Mouse (Mus musculus) liver, adult (tissue): ENCODE results near the gene Csrp3.
A peak's percentile ranks its signal among the peaks of the same experiment; 100 is the strongest.

Experiments used
- GATA4 ChIP-seq: IDR thresholded peaks from 2 replicates; pipeline ENCODE4 v1.6.1; 2014; ENCODE audit warnings: mild to moderate bottlenecking, low read length; ENCODE audit not compliant: insufficient replicate concordance

Gene Csrp3

GRCm38 (mm10) chr7:48845213-48845973 is 2.4 kb downstream of the Csrp3 start:
- TF ChIP-seq GATA4 = no peak

DNA sequence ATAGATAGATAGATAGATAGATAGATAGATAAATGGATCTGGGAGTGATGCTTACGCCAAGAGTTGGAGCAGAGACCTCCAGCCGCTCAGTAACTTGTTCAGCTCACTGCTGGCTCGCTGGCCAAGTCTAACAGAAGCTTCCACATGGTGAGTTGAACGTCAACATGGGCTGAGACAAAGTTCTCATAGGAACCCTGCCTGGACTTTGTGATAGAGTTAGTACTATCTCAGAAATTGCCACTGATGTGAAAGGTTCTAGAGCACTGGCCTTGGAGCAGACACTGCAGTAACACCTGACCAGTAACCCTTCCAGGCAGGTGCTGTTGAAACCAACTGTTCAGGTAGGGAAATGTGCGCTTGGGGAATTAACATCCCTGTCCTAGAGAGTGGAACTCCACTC is 4.3 kb downstream of the Csrp3 start:
- no peak for TF ChIP-seq GATA4

DNA sequence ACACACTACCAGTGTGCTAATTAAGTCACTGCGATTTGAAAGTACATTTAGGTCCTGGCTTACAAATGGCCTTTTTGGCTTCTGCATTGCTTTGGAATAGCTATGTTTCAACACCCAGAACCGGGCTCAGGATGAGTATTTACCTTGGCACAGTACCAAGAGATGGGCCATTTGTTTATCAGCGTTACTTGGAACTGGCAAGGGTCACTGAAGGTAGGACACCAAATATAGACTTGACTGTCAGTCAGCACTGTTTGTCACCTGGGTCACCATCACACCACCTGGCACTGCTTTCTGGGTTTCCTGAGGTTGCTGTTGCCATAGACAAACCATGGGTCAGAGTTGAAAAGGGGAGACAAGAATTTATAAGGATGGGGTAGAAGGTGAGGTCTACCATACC is 5.5 kb downstream of the Csrp3 start:
- TF ChIP-seq GATA4 = peak; percentile 56; the same call in 1 of the 2 replicates

DNA sequence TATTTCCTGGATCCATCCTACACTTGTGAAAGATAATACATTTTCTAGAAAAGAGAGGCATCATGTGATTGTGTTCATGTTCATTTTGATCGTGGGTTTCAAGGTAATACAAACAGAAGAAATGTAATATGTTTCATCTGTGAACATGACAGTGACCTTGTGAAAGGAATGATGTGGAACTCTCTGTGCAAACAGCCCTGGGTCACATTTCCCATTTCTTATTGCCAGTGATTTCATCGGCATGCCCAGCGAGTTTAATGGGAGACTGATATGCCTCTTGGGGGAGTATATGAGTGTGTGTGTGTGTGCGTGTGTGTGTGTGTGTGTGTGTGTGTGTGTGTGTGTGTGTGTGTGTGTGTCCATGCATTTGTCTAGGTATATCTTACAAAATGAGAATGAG is 6.3 kb downstream of the Csrp3 start:
- no peak for TF ChIP-seq GATA4

DNA sequence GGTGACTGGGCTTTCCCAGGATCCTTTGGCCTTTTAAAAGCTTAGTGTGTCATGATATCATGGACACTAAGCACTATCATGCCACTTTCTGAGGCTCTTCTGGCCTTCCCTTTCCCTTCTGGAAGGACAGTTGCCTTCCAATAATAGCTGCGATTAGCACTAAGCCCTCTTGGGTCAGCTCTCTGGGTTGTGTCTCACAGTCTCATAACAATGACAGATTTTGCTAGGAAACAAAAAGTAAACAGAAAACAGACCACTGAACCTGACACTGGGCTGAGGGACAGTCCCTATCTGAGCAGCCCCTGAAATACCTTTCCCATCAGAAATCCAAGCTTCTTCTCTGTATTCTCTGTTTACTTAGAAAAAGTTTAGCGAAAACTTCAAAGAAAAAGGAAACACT is 7.3 kb downstream of the Csrp3 start:
- no peak for TF ChIP-seq GATA4

GRCm38 (mm10) chr7:48838434-48838833 is 9.4 kb downstream of the Csrp3 start:
- no peak for TF ChIP-seq GATA4

DNA sequence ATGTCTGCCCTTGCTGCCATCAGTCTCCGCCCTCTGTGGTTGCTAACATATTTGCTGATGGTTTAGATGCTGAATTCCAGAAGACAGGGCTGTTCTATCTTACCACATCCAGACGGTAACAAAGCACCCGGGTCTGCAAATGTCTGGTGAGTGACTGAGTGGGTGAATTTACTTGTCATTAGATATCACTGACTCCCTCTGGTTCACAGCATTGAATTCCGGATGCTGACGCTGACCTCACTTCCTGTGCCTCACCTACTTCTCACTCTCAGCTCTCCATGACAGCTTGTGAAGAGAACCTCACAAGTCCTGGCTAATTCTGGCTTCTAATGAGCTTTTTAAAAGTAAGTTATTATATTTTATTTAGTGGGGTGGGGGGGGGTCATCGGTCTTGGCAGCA is 10.9 kb downstream of the Csrp3 start:
- TF ChIP-seq GATA4 = no peak

DNA sequence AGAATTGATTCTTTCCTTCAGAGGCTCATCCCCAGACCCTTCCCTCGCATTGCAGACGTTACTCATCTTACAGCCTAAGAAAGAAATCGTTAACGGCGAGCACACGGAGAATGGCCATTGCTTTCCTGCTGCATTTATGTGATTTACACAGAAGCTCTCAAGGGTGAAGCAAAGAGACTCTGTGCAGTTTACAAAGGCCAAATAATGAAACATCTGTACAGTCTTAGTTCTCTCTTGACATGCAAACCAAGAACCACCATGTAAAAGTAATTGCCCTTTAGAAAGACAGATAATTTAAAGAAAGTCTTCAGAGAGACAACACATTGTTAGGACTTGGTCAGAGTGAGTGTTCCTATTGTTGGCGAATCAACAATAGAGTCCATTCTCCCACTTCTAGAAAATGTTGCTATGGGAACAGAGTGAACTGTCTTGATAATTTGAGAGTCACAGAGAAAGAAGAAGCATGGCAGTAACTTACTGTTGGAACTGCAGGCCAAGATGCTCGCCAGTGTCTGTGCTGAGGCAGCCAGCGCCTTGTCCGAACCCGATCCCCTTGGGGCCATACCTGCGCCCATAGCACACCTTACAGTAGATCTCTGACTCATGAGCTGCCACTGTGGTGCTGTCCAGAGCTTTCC is 12.7 kb downstream of the Csrp3 start:
- no peak for TF ChIP-seq GATA4

DNA sequence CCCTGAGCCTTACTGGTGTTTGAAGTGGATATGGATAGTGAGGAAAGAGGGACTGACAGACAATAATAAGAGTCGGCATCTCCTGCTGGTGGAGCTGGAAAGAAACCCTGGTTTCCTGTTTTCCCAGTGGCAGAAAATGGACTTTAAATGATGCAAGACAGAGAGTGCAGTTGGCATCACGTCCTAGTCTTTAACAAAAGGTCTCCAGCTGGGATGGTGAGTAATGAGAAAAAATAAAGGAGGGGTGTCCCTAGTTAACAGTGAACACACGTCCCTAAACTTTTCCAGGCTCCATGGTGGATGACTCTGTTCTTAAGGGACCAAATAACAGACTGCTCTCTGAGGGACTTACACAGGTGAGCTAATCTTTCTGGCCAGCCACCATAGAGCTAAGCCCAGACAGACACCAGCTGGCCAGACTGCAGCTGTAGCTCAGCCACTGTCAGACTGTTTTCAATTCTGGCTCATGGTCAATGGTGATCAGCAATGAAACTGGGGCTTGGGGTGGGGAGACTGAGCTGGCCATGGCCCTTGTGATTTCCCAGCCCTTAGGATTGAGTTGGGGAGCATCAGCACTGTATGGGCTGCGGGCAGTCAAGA is 13.4 kb downstream of the Csrp3 start:
- TF ChIP-seq GATA4 = no peak

- no peak for TF ChIP-seq GATA4
These were observed 15.1 kb downstream of the Csrp3 start for GRCm38 (mm10) chr7:48832735-48833134.

DNA sequence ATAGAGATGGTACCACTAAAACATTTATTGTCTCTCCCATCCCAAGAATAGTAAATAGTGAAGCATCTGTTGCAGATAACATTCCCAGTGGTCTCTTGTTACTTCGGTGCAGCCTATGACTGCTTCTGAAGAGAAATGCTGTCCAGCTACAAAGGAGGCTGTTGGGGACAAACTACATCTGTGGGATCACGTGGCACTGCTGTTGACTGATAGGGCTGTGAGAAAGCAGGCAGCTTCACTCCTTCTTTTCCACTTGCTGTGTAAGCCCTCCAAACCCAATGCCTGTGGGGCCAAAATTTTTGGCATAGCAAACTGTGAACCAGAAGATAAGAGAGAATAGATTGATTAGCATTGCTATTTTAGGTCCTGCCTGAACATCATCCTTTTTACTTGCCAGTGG is 17.4 kb downstream of the Csrp3 start:
- no peak for TF ChIP-seq GATA4

- no peak for TF ChIP-seq GATA4
These were observed 18.5 kb downstream of the Csrp3 start for GRCm38 (mm10) chr7:48829177-48829910.

DNA sequence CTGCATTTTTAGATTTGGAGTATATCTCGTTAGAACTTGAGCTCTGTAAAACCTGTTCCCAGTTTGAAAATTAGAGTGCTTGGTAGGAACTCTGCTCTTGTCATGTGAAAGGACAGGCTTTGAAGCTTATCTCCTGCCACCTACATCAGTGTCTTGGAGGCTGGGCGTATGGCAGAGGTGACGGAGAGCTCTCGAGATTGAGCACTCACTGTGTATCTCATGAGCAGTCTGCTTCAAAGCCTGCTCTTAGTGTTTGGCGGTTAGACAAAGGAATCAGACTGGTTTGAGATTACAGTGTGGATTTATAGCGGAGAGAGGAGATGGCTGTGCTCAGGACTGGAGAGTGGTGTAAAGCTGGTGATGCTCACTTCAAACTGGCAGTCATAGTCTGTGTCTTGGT is 22.7 kb downstream of the Csrp3 start:
- TF ChIP-seq GATA4 = no peak

DNA sequence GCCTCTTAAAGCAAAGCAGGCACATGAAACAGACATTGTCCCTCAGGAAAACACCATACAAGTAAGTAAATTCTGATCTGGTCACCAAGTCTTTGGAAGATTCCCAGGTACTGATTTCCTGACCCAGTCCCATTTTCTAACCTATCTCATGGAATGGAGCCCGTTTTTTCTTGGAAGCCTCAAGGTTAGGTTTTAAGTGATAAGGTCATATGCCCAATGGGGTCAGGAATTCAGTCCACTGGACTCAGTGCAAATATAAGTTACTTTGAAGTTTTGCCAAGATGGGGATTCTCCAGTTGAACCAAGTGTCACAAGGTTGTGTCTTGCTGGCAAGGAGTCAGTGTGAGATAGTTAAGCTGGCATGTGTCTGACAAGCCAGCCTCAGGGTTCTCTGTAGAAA is 23.2 kb downstream of the Csrp3 start:
- TF ChIP-seq GATA4 = no peak

DNA sequence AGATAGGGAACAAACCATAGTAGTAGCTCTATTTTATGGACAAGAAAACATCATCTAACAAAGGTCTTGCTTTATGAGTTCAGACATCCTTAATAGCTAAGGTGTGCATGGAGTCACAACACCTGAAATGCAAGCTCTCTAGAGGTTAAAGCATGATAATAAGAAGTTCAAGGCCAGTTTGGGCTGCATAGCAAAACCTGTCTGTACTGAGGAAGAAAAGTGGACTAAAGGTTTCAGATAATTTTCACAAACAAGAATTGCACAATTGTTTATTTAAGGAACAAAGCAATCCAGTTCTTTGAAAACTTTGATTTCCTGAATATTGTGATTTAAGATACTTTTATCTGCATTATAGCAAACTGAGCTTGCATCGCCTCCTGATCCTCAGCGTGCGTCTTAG is 24.2 kb downstream of the Csrp3 start:
- TF ChIP-seq GATA4 = no peak

DNA sequence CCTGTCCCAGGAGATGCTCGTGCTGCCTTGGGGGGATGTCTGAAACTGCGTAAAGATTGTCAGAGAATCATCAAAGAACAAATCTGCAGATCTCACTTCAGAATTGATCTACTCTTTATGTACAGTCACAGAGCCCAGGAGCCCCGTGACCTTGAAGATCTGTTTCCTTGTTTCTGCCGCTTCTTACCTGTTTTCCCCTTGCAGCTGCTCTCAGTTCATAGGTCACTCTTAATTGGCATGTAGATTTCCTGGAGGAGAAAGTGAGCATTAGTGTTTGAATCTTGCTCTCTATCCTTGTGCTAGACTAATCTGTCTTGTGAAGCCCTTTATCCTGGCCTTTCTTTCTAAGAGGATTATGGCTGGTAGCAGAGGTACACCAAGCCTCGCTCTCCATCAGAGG is 26.2 kb downstream of the Csrp3 start:
- TF ChIP-seq GATA4 = no peak
